Comparison of ENCODE assay signal across 8 mouse cellular contexts in the genomic region with DNA sequence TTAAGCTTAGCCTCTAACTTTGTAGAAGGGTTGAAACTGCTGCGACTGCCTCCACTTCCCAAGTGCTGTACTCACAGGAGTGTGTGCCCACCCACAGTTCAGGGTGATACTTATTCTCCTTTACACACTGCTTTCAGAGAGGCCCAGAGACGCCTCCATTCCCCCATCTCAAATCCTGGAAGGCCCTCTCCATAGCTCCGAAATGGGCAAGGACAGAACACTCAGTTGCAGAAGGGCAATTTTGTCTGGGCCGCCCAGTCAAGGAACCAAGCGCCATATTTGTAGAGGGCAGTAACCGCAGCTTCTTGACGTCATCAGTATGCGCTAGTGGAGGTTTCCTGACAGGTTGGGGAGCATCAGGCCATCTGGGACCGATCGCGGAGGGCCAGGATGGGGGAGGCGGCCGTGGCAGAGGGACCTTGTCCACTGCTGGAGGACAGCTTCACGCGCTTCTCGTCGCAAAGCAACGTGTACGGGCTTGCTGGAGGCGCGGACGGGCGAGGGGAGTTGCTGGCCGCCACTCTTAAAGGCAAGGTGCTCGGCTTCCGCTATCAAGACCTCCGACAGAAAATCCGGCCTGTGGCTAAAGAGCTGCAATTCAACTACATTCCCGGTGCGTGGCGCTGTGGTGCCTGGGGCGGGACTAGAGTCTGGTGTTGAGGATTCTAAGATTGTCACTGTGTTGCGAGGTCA. TPM values are rescaled to one million over a fixed set of nuclear protein-coding genes. Genes with fewer than 3 reads are reported as not detected.
DNase-seq lines count a peak whose midpoint lies in the region; ATAC-seq and TF ChIP-seq lines count a peak whose summit lies in the region.

A gene (plus strand): TSS at position 327 of the 693 bp plus-strand sequence.

- peak; percentile 74 for TF ChIP-seq CTCF in C2C12 (IDR thresholded peaks at IDR 0.05; ENCODE audit: control insufficient read depth, insufficient read depth, insufficient read length)
- TF ChIP-seq CTCF in brain, embryonic 14.5 days (IDR thresholded peaks at IDR 0.05; ENCODE audit: borderline replicate concordance, extremely low read depth, insufficient read depth, insufficient read length): peak; percentile 94
- TF ChIP-seq CTCF in liver, adult 2 months (IDR thresholded peaks at IDR 0.05; ENCODE audit: low read depth, low read length): peak; percentile 90

- H3K27me3 ChIP-seq in C2C12 (ENCODE audit: control insufficient read depth, insufficient read depth, insufficient read length): no peaks in the 10 kb centered on the region
- no peaks in the 10 kb centered on the region for H3K27me3 ChIP-seq in erythroblast, embryonic 14.5 days (ENCODE audit: control insufficient read depth)
- H3K27me3 ChIP-seq in heart, embryonic 11.5 days (ENCODE audit: control insufficient read depth, insufficient read depth, low read length): no peaks in the 10 kb centered on the region
- no peaks in the 10 kb centered on the region for H3K27me3 ChIP-seq in kidney, embryonic 16.5 days (ENCODE audit: insufficient read depth, low read length)
- H3K27me3 ChIP-seq in liver, adult 2 months (ENCODE audit: control insufficient read depth, insufficient read depth, low read length): no peaks in the 10 kb centered on the region
- no peaks in the 10 kb centered on the region for H3K27me3 ChIP-seq in myocyte (ENCODE audit: control insufficient read depth, insufficient read depth, insufficient read length)
- no peaks in the 10 kb centered on the region for H3K27me3 ChIP-seq in splenic B cell, adult 2 months (ENCODE audit: control insufficient read depth, insufficient read depth, low read length, poor library complexity, severe bottlenecking)

- no peak for TF ChIP-seq POLR2A in brain, embryonic 14.5 days (IDR thresholded peaks at IDR 0.05; ENCODE audit: borderline replicate concordance, extremely low read depth, insufficient read depth, insufficient read length, poor library complexity, severe bottlenecking)
- 0 out of 2 replicates have a peak, but pooled peaks have one; percentile 12 for TF ChIP-seq POLR2A in liver, adult 2 months (IDR thresholded peaks at IDR 0.05; ENCODE audit: extremely low read depth, insufficient read depth, low read length)
- peak; percentile 48 for TF ChIP-seq POLR2A in myocyte (IDR thresholded peaks at IDR 0.05; ENCODE audit: insufficient read length, low read depth)

- H3K4me3 ChIP-seq in C2C12 (ENCODE audit: insufficient read depth, poor library complexity, severe bottlenecking) (peak within 1 kb of the TSS; percentile 44), myocyte (peak within 1 kb of the TSS; percentile 52)
- peak within 1 kb of the TSS; percentile 78 for H3K4me3 ChIP-seq in erythroblast, embryonic 14.5 days (replicated peaks)
- peak within 1 kb of the TSS; percentile 76 for H3K4me3 ChIP-seq in heart, embryonic 11.5 days (ENCODE audit: low read depth, low read length)
- peak within 1 kb of the TSS; percentile 94 for H3K4me3 ChIP-seq in kidney, embryonic 16.5 days (ENCODE audit: low read length)
- peak within 1 kb of the TSS; percentile 82 for H3K4me3 ChIP-seq in liver, adult 2 months (ENCODE audit: insufficient read depth, low read depth, low read length)

- H3ac ChIP-seq in C2C12 (ENCODE audit: control insufficient read depth, insufficient read length, low read depth) (peak within 1 kb of the TSS; percentile 82), myocyte (ENCODE audit: control insufficient read depth, insufficient read length) (peak within 1 kb of the TSS; percentile 30)

- H3K9me3 ChIP-seq in erythroblast, embryonic 14.5 days (ENCODE audit: control insufficient read depth, low read length): no peaks in the 10 kb centered on the region
- no peaks in the 10 kb centered on the region for H3K9me3 ChIP-seq in heart, embryonic 11.5 days (replicated peaks; ENCODE audit: control insufficient read depth, low read length)
- no peaks in the 10 kb centered on the region for H3K9me3 ChIP-seq in kidney, embryonic 16.5 days (ENCODE audit: low read length)

- WGBS in heart, embryonic 11.5 days (ENCODE audit: insufficient replicate concordance): 2% methylated on average over 33 of the region's 33 CpGs
- under 1% methylated on average over 33 of the region's 33 CpGs for WGBS in kidney, embryonic 16.5 days
- under 1% methylated on average over 33 of the region's 33 CpGs for WGBS in liver, adult 2 months

- DNase-seq in brain, embryonic 14.5 days (ENCODE audit: low read depth): peak; percentile 97
- DNase-seq in liver, adult 2 months (ENCODE audit: extremely low read depth, low read depth, low spot score): peak; percentile 88
- peak; percentile 95 for DNase-seq in splenic B cell, adult 2 months (ENCODE audit: low read depth, low spot score)

- H3K79me3 ChIP-seq in C2C12 (ENCODE audit: low read depth): no peaks in the 10 kb centered on the region

- peaks cover 5% of the 10 kb centered on the region for H3K36me3 ChIP-seq in C2C12 (ENCODE audit: control insufficient read depth, insufficient read depth)
- H3K36me3 ChIP-seq in erythroblast, embryonic 14.5 days (ENCODE audit: control insufficient read depth): peaks cover 40% of the 10 kb centered on the region
- H3K36me3 ChIP-seq in heart, embryonic 11.5 days (ENCODE audit: control insufficient read depth, insufficient read depth, low read length): peaks cover 18% of the 10 kb centered on the region; the same call in 1 of the 2 replicates
- H3K36me3 ChIP-seq in kidney, embryonic 16.5 days (ENCODE audit: insufficient read depth, low read length): peaks cover 39% of the 10 kb centered on the region
- peaks cover 2% of the 10 kb centered on the region; the same call in 1 of the 2 replicates for H3K36me3 ChIP-seq in liver, adult 2 months (ENCODE audit: control insufficient read depth, insufficient read depth, low read length)
- H3K36me3 ChIP-seq in myocyte (ENCODE audit: control insufficient read depth, insufficient read depth): no peaks in the 10 kb centered on the region
- peaks cover 4% of the 10 kb centered on the region; the same call in 1 of the 2 replicates for H3K36me3 ChIP-seq in splenic B cell, adult 2 months (ENCODE audit: control insufficient read depth, insufficient read depth, low read length, poor library complexity, severe bottlenecking)

- H3K9ac ChIP-seq in heart, embryonic 11.5 days (ENCODE audit: low read depth, low read length): peak within 1 kb of the TSS; percentile 86
- peak within 1 kb of the TSS; percentile 88 for H3K9ac ChIP-seq in kidney, embryonic 16.5 days (replicated peaks; ENCODE audit: low read length)
- H3K9ac ChIP-seq in liver, adult 2 months (ENCODE audit: low read depth, low read length): peak within 1 kb of the TSS; percentile 88

- ATAC-seq in heart, embryonic 11.5 days (replicated peaks; ENCODE audit: insufficient number of reproducible peaks, low FRiP score, low TSS enrichment): peak; percentile 72
- peak; percentile 85 for ATAC-seq in kidney, embryonic 16.5 days (ENCODE audit: low FRiP score, low TSS enrichment)

- H3K27ac ChIP-seq in heart, embryonic 11.5 days (ENCODE audit: low read depth, low read length): peak within 1 kb of the TSS; percentile 87
- H3K27ac ChIP-seq in kidney, embryonic 16.5 days (ENCODE audit: low read length): peak within 1 kb of the TSS; percentile 93
- H3K27ac ChIP-seq in liver, adult 2 months (replicated peaks; ENCODE audit: insufficient read depth, low read depth, low read length): peak within 1 kb of the TSS; percentile 68

- H3K4me1 ChIP-seq in erythroblast, embryonic 14.5 days (ENCODE audit: control insufficient read depth): peaks cover 23% of the 10 kb centered on the region
- H3K4me1 ChIP-seq in heart, embryonic 11.5 days (ENCODE audit: control insufficient read depth, insufficient read depth, low read length): peaks cover 4% of the 10 kb centered on the region; the same call in 1 of the 2 replicates
- peaks cover 11% of the 10 kb centered on the region for H3K4me1 ChIP-seq in kidney, embryonic 16.5 days (ENCODE audit: insufficient read depth, low read length)
- H3K4me1 ChIP-seq in liver, adult 2 months (ENCODE audit: control insufficient read depth, insufficient read depth, low read length): peaks cover 3% of the 10 kb centered on the region; the same call in 1 of the 2 replicates

- H3K4me2 ChIP-seq in heart, embryonic 11.5 days: peak within 1 kb of the TSS; percentile 79
- peak within 1 kb of the TSS; percentile 77 for H3K4me2 ChIP-seq in kidney, embryonic 16.5 days (replicated peaks; ENCODE audit: low read depth, low read length)
- H3K4me2 ChIP-seq in myocyte (ENCODE audit: low read depth): peak within 1 kb of the TSS; percentile 76

- H3K79me2 ChIP-seq in C2C12 (ENCODE audit: control insufficient read depth, insufficient read depth): no peaks in the 10 kb centered on the region
- H3K79me2 ChIP-seq in liver, adult 2 months (ENCODE audit: control insufficient read depth, insufficient read depth, low read length): no peaks in the 10 kb centered on the region
- no peaks in the 10 kb centered on the region for H3K79me2 ChIP-seq in myocyte (ENCODE audit: control insufficient read depth, insufficient read depth)

TF ChIP-seq in C2C12, 6 proteins besides CTCF, POLR2A, EP300 and RAD21:
- TF ChIP-seq CEBPB (IDR thresholded peaks at IDR 0.05; ENCODE audit: low read depth) (no peak), MAX (IDR thresholded peaks at IDR 0.05) (no peak), MYOD1 (IDR thresholded peaks at IDR 0.05; ENCODE audit: control insufficient read depth, insufficient read length, low read depth) (no peak), FOSL1 (IDR thresholded peaks at IDR 0.05; ENCODE audit: insufficient read depth, low read length, poor library complexity, severe bottlenecking) (no peak), MYOG (IDR thresholded peaks at IDR 0.05; ENCODE audit: control insufficient read depth, extremely low read depth, insufficient read length) (no peak), USF1 (IDR thresholded peaks at IDR 0.05; ENCODE audit: low read depth) (no peak)

TF ChIP-seq in myocyte, 11 proteins besides CTCF, POLR2A, EP300 and RAD21 (continues in another document):
- TF ChIP-seq E2F4 (IDR thresholded peaks at IDR 0.05; ENCODE audit: insufficient read depth) (no peak), USF1 (IDR thresholded peaks at IDR 0.05; ENCODE audit: low read depth) (no peak), MAX (IDR thresholded peaks at IDR 0.05; ENCODE audit: low read depth) (no peak), SRF (IDR thresholded peaks at IDR 0.05; ENCODE audit: control insufficient read depth, insufficient read length, low read depth) (peak; percentile 69), CEBPB (IDR thresholded peaks at IDR 0.05; ENCODE audit: insufficient read depth, poor library complexity, severe bottlenecking) (no peak), MYOG (IDR thresholded peaks at IDR 0.05; ENCODE audit: control insufficient read depth in 1 of 3, insufficient read depth in 1 of 3, insufficient read length in 2 of 3, low read depth in 2 of 3) (peak in 1 of 3 experiments; percentile 13)

RNA-seq across cellular contexts. Expression of the gene that starts here (rescaled TPM):
- 13.1 TPM for polyA plus RNA-seq in C2C12 (2012; fragmentation: generic; extraction: Trizol)
- 46.0 and 47.2 TPM in 2 replicates for polyA plus RNA-seq in brain, embryonic 14.5 days (2012; rRNA removed)
- 1.3 and 2.1 TPM in 2 replicates for polyA plus RNA-seq in erythroblast, embryonic 14.5 days (2012)
- 26.4 and 29.5 TPM in 2 replicates for polyA plus RNA-seq in heart, embryonic 11.5 days (2014; fragmentation: Nextera tagmentation; extraction: Ambion mirVana)
- polyA plus RNA-seq in kidney, embryonic 16.5 days (2015; fragmentation: Nextera tagmentation; extraction: Ambion mirVana): 33.9 and 36.8 TPM in 2 replicates
- total RNA-seq in liver, adult 2 months (2014; rRNA removed): 18.0 and 19.9 TPM in 2 replicates
- polyA plus RNA-seq in liver, adult 2 months (2012; rRNA removed): 23.1 and 25.7 TPM in 2 replicates
- 16.4 TPM for polyA plus RNA-seq in myocyte (2012; fragmentation: generic; extraction: Trizol)

Comparison
In these comparisons a context has a peak if more than half of its experiments do, and no peak if none do; other contexts are left out.
1. Peak in every context shown above with its lines: DNase-seq, ATAC-seq, H3K4me3 ChIP-seq and H3K27ac ChIP-seq.
2. H3K4me3 ChIP-seq: peak in every context shown above with its lines; median percentile 94 in kidney, embryonic 16.5 days; 82 in liver, adult 2 months; 78 in erythroblast, embryonic 14.5 days; 76 in heart, embryonic 11.5 days; 52 in myocyte; 44 in C2C12.